Mouse (Mus musculus) adrenal gland, adult (tissue): ENCODE data around the gene Calcrl.
"Not testable (repeated sequence)": the region's sequence is repeated elsewhere in the genome, so short reads cannot be mapped to it uniquely, and the experiment has no call there.

ENCODE experiments used
- DNase-seq, 2 experiments: peaks; one replicate each; pipeline ENCODE4 v3.0.0; 2022 to 2023; ENCODE audit warnings: low spot score in 1 of 2; ENCODE audit not compliant: inconsistent age in 2 of 2

The Calcrl gene

GRCm38 (mm10) chr2:84393236-84393635 lies 32.0 kb downstream of the Calcrl start:
- peak in 1 of 2 experiments; percentile 33 for DNase-seq

GRCm38 (mm10) chr2:84389075-84389474 lies 36.1 kb downstream of the Calcrl start:
- DNase-seq: no peak

DNA sequence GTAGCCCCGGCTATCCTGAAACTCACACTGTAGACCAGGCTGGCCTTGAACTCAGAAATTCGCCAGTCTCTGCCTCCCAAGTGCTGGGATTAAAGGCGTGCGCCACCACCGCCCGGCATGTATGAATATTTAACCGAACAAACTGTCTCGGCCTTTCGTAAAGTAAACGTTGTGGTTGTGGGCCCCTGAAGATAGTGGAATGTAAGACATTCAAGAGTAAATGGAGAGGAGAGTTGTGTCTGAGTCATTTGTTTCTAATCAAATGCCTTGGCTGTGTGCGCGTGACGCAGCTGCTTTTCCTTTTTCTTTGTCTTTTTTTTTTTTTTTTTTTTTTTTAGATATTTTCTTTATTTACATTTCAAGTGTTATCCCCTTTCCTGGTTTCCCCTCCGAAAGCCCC lies 36.7 kb downstream of the Calcrl start:
- not testable (repeated sequence) for DNase-seq

GRCm38 (mm10) chr2:84388023-84388416 lies 37.2 kb downstream of the Calcrl start:
- no peak for DNase-seq

DNA sequence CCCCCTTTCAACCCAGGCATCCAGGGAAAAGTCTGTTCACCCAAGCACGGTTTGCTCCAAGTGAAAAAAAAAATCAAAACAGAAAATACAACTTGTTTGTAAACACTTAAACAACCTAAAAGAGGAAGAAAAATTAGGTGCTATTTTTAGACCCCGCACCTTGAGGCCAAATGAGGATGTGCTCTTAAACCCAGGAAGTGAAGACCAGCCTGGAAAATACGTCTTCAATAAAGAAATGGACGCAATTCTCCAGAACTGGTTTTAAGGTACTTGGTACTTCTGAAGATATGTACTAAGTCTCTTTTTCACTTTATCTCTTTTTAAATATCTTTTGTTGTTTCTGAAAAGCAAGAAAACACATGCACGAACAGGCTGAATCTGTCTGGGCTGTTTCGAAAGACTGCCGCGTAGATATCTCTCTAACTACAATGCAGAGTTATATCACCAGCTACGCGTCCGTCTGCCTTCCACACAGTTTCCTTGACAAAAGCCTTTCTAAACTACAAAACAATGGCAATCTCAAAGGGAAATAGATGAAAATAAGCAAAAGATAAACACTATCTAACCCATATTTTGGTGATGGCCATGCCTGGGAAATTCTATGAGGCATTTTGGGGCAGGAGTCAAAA lies 37.7 kb downstream of the Calcrl start:
- DNase-seq: no peak

- peak; percentile 23 to 66 for DNase-seq
Measured at GRCm38 (mm10) chr2:84386563-84387393, 38.4 kb downstream of the Calcrl start.

GRCm38 (mm10) chr2:84384911-84385693 lies 40.1 kb downstream of the Calcrl start:
- DNase-seq: no peak

DNA sequence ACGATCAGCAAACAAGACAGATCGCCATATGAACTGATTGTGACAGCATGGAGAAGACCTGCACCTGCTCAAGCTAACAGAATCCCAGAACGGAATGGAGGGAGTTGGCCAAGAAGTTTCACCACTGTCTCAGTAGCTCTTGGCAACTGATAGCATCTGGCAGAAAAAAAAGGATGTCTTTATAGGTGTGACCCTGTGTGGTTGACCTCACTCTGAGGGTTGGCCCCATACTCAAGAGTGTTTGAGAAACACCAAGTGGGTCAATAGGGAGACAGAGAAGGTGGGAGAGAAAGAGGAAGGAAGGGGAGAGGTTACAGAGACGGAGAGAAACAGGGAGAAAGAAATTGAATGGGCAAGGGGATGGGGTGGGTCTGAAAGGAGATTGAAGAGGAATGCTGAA lies 41.4 kb downstream of the Calcrl start:
- no peak for DNase-seq

GRCm38 (mm10) chr2:84382556-84382955 lies 42.7 kb downstream of the Calcrl start:
- no peak for DNase-seq

- no peak for DNase-seq
Measured at GRCm38 (mm10) chr2:84381997-84382396, 43.2 kb downstream of the Calcrl start.

GRCm38 (mm10) chr2:84380816-84381215 lies 44.4 kb downstream of the Calcrl start:
- no peak for DNase-seq

DNA sequence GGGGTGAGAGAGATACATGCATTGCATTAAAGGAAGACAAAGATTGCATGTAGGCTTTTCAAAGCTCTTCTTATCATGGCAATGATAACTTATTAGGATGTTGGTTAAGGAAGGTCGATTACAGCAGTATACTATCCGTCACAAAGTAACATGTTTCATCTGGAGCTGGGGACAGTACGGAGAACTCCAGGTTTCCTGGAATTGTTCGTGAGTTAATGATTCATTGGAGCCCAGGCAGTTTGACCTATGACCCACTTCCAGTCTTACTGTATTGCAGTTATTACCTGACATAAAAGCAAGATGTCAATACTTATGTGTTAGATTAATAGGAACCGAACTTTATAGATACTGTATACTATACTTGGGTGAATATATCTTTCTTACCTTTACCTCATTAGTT lies 46.5 kb downstream of the Calcrl start:
- no peak for DNase-seq

GRCm38 (mm10) chr2:84369256-84369655 lies 56.0 kb downstream of the Calcrl start:
- no peak for DNase-seq

DNA sequence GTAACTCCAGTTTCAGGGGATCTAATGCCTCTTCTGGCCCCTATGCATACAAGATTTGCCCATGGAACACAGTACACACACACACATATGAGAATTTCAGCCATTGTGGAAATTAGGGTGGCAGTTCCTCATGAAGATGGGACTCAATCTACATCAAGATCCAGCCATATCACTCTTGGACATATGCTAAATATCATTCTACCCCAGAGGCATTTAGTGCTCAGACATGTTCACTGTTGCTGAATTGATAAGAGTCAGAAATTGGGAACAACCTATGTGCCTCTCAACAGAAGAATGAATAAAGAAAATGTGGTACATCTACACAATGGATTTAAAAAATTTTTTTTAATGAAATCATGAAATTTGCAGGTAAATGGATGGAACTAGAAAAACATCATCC lies 58.5 kb downstream of the Calcrl start:
- no peak for DNase-seq

- no peak for DNase-seq
Measured at GRCm38 (mm10) chr2:84365266-84365665, 59.9 kb downstream of the Calcrl start.

- DNase-seq: no peak
Measured at GRCm38 (mm10) chr2:84362779-84363719, 62.2 kb downstream of the Calcrl start.

- no peak for DNase-seq
Measured at GRCm38 (mm10) chr2:84358690-84359343, 66.4 kb downstream of the Calcrl start.

DNA sequence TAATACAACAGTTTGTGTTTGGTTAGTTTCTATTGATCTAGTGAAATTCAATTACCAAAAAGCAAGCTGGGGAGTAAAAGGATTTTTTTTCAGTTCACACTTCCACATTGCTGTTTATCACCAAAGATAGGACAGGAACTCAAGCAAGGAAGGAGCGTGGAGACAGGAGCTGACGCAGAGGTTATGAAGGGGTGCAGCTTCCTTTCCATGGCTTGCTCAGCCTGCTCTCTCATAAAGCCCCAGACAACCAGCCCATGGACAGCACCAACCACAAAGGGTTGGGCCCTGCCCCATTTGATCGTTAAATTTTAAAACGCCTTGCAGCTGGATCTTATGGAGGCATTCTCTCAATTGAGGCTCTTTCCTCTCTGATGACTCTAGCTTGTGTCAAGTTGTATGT lies 69.9 kb downstream of the Calcrl start:
- DNase-seq: no peak

DNA sequence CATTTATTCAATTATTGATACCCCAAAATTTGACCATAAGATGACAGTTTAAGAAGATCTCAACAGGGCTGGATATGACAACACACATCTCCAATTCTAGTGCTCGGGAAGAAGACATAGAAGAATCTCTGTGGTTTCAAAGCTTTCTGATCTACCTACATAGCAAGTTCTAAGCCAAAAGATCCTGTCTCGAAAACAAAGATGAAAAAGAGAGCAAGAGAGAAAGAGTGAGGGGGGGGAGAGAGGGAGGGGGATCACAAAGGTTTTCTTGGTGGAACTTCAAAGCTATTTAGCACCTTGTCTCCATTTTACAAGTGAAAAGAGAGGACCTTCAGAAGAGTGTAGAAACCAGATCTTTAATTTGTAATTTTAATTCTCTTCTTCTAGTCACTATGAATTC lies 77.8 kb downstream of the Calcrl start:
- no peak for DNase-seq

DNA sequence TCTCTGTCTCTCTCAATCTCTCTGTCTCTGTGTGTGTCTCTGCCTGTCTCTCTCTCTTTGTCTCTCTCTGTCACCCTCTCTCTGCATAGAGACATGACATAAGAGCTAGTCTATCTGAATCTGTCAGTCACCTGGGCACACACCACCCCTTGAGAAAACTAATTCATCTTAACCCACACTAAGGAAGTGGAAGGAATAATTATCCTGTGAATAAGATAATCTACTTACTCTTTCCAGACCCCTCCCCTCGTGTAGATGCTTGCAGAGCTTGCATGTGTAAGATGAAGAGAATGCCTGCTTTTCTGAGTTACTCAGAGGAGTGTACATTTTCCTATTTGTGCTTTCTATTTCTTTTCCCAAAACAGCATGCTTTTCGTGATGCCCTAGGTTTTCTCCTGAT lies 81.5 kb downstream of the Calcrl start:
- no peak for DNase-seq
